Mouse (Mus musculus) urinary bladder, postnatal 4 days (tissue): ENCODE measurements around the gene Lrrc20.
"Not testable (repeated sequence)": the region's sequence is repeated elsewhere in the genome, so short reads cannot be mapped to it uniquely, and the experiment has no call there.

ENCODE experiments used
- DNase-seq, 2 experiments: peaks; one replicate each; pipeline ENCODE4 v3.0.0; 2021 to 2022; ENCODE audit warnings: low spot score in 2 of 2

Lrrc20 gene

GRCm38 (mm10) chr10:61570181-61570580 lies 94.6 kb downstream of the Lrrc20 start:
- no peak for DNase-seq

- DNase-seq = no peak
Measured at GRCm38 (mm10) chr10:61572126-61572525, 96.5 kb downstream of the Lrrc20 start.

- DNase-seq = no peak
Measured at GRCm38 (mm10) chr10:61576120-61576767, 100.6 kb downstream of the Lrrc20 start.

- no peak for DNase-seq
Measured at GRCm38 (mm10) chr10:61587241-61587849, 111.7 kb downstream of the Lrrc20 start.

- DNase-seq = no peak
Measured at GRCm38 (mm10) chr10:61597991-61598390, 122.4 kb downstream of the Lrrc20 start.

GRCm38 (mm10) chr10:61599556-61600114 lies 124.0 kb downstream of the Lrrc20 start:
- no peak for DNase-seq

DNA sequence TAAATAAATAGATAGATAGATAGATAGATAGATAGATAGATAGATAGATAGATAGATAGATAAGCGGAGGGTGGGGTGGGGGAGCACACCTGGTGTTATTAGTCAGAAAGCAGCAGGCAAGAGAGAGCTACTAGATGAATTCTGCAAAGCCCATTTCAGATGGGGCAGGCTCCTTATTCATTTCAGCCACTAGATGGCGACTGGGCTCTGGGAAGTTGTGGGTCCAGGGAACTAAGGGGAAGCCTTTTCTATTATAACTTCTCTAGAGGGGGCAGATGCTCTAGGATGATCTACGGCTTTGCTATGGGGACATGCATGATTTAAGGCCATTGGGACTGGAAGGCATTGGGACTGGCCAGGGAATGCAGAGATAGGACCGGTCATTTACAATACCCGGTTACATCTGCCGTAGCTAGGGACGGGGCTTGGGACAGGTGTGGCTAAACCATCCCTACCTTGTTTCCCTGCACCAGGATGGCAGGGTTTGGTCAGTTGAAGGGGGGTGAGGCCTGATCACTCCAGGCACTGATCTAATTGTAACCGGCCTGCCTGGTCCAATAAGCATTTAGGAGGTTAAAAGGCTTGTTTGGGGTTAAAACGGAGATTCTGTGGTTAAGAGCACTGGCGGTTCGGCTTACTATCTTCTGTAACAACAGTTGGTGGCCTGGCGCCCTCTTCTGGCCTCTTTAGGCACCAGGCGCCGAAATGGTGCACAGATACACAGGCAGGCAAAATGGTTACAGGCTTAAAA lies 126.9 kb downstream of the Lrrc20 start:
- DNase-seq = no peak

- DNase-seq = no peak
Measured at GRCm38 (mm10) chr10:61604376-61605065, 128.9 kb downstream of the Lrrc20 start.

DNA sequence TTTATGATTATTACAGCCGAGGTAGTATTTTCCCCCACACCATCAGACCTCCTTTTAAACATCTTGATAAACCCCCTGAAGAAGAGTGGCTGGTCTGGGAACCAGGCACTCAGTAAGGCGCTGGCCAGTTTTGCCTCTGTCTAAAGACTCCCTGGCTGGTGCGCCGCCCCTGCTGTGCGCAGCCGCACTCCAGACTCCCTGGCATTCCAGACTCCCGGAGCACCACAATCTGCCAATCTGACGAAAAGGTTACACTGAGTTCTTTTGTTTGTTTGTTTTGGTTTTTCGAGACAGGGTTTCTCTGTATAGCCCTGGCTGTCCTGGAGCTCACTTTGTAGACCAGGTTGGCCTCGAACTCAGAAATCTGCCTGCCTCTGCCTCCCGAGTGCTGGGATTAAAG lies 129.8 kb downstream of the Lrrc20 start:
- not testable (repeated sequence) for DNase-seq

- DNase-seq = peak in 1 of 2 experiments; percentile 71
Measured at GRCm38 (mm10) chr10:61605851-61606250, 130.2 kb downstream of the Lrrc20 start.

DNA sequence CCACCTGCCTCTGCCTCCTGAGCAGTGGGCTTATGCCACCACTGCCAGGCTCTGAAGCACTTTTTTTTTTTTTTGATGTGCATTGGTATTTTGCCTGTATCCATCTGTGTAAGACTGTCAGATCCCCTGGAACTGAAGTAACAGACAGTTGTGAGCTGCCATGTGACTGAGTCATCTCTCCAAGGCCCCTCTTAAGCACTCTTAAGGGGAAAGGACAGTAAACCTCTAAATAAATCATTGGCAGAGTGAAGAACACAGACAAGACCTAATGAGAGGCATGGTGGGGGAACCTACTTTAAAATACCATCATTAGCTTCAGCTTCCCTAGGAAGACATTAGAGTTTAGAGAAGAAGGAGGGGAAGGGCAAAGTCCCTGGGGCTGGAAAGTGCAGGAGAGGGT lies 132.6 kb downstream of the Lrrc20 start:
- DNase-seq = no peak

- no peak for DNase-seq
Measured at GRCm38 (mm10) chr10:61610650-61611235, 135.1 kb downstream of the Lrrc20 start.

- DNase-seq = no peak
Measured at GRCm38 (mm10) chr10:61614311-61614710, 138.7 kb downstream of the Lrrc20 start.

- DNase-seq = no peak
Measured at GRCm38 (mm10) chr10:61618528-61618927, 142.9 kb downstream of the Lrrc20 start.

DNA sequence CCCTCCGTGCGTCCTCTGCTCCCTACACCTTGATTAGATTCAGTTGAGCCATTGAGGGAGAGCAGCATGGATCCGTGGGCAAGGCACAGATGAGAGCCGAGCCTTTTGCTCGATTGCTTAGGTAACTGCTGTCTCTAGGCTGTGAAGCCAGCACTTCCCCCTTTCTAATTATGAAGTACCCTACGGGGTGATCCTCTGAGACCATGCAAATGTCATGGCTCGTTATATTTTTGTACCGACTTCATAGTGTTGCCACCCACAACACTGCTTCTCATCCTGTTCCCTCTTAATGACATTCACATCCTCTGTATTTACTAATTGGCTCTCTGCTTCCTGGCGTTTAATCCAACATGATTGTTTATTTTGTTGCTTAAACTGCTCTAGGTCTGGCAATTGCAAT lies 146.1 kb downstream of the Lrrc20 start:
- no peak for DNase-seq

GRCm38 (mm10) chr10:61623874-61624273 lies 148.3 kb downstream of the Lrrc20 start:
- DNase-seq = not testable (repeated sequence)

- DNase-seq = no peak
Measured at GRCm38 (mm10) chr10:61624771-61625170, 149.2 kb downstream of the Lrrc20 start.

DNA sequence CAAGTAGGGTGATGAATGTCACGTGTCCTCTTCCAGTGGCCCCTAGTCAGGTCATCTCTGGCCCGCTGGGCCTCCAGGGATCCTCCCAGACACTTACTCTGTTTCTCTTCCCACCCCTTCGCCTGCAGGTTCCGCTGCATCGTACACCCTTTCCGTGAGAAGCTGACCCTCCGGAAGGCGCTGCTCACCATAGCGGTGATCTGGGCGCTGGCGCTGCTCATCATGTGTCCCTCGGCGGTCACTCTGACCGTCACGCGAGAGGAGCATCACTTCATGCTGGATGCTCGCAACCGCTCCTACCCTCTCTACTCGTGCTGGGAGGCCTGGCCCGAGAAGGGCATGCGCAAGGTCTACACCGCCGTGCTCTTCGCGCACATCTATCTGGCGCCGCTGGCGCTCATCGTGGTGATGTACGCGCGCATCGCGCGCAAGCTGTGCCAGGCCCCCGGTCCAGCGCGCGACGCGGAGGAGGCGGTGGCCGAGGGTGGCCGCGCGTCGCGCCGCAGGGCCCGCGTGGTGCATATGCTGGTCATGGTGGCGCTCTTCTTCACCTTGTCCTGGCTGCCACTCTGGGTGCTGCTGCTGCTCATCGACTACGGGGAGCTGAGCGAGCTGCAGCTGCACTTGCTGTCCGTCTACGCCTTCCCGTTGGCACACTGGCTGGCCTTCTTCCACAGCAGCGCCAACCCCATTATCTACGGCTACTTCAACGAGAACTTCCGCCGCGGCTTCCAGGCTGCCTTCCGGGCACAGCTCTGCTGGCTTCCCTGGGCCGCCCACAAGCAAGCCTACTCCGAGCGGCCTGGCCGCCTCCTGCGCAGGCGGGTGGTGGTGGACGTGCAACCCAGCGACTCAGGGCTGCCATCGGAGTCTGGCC lies 150.0 kb downstream of the Lrrc20 start:
- no peak for DNase-seq

GRCm38 (mm10) chr10:61626551-61626950 lies 150.9 kb downstream of the Lrrc20 start:
- no peak for DNase-seq

- no peak for DNase-seq
Measured at GRCm38 (mm10) chr10:61627195-61627937, 151.8 kb downstream of the Lrrc20 start.
